31 mouse cellular contexts compared by ENCODE assay signal in genomic region chr8:20874608-20875007, GRCm38 (mm10). TPM values are rescaled to one million over a fixed set of nuclear protein-coding genes. Genes with fewer than 3 reads are reported as not detected.
DNase-seq lines count a peak whose midpoint lies in the region; ATAC-seq lines count a peak whose summit lies in the region.
"Had no signal": no experiment of that assay in that cellular context is flagged by ENCODE, and none has a peak within 500 bp of the region (broad histone marks: within the 10 kb centered on the region; RNA-seq: fewer than 3 reads in every experiment).

No protein-coding gene starts in this region.

- peak; percentile 51; the same call in 1 of the 2 replicates for ATAC-seq in limb, embryonic 13.5 days (ENCODE audit: low FRiP score, low read depth)
- no peak for ATAC-seq in hindbrain, embryonic 12.5 days (ENCODE audit: low FRiP score)
- ATAC-seq: activated CD4-positive, CD25-positive, alpha-beta regulatory T cell, adult 4 months; forebrain, embryonic 15.5 days; hindbrain, postnatal 0 days; intestine, postnatal 0 days; Patski had no signal

- H3K36me3 ChIP-seq in limb, embryonic 13.5 days, result no peaks in the 10 kb centered on the region
- no peaks in the 10 kb centered on the region for H3K36me3 ChIP-seq in limb, embryonic 10.5 days
- no peaks in the 10 kb centered on the region for H3K36me3 ChIP-seq in hindbrain, embryonic 12.5 days
- H3K36me3 ChIP-seq: embryonic facial prominence, embryonic 12.5 days; forebrain, embryonic 12.5 days; forebrain, embryonic 15.5 days; G1E; heart, embryonic 12.5 days; heart, embryonic 15.5 days; hindbrain, embryonic 10.5 days had no signal

- 0 out of 2 replicates have a peak, but pooled peaks cover 4% of the 10 kb centered on the region for H3K9me3 ChIP-seq in limb, embryonic 13.5 days
- no peaks in the 10 kb centered on the region for H3K9me3 ChIP-seq in limb, embryonic 10.5 days (replicated peaks)
- H3K9me3 ChIP-seq in hindbrain, embryonic 12.5 days (replicated peaks), result peaks cover 13% of the 10 kb centered on the region; the same call in 1 of the 2 replicates
- H3K9me3 ChIP-seq: G1E; heart, embryonic 15.5 days had no signal

- no peaks in the 10 kb centered on the region for H3K4me1 ChIP-seq in limb, embryonic 13.5 days
- H3K4me1 ChIP-seq in limb, embryonic 10.5 days, result no peaks in the 10 kb centered on the region
- H3K4me1 ChIP-seq in hindbrain, embryonic 12.5 days, result no peaks in the 10 kb centered on the region
- H3K4me1 ChIP-seq: embryonic facial prominence, embryonic 12.5 days; forebrain, embryonic 12.5 days; forebrain, embryonic 15.5 days; heart, embryonic 12.5 days; heart, embryonic 15.5 days; hindbrain, embryonic 10.5 days had no signal

- H3K4me3 ChIP-seq in limb, embryonic 13.5 days, result no peak overlapping the region
- H3K4me3 ChIP-seq in limb, embryonic 10.5 days, result no peak overlapping the region
- no peak overlapping the region for H3K4me3 ChIP-seq in hindbrain, embryonic 12.5 days
- H3K4me3 ChIP-seq: embryonic facial prominence, embryonic 12.5 days; erythroblast, embryonic 14.5 days; forebrain, embryonic 12.5 days; forebrain, embryonic 15.5 days; heart, embryonic 12.5 days; heart, embryonic 15.5 days; hindbrain, embryonic 10.5 days had no signal

- DNase-seq in embryo, embryonic 11 days, result peak; percentile 0
- DNase-seq in embryo, embryonic 10 days (ENCODE audit: low spot score), result no peak
- DNase-seq in limb, embryonic 10.5 days (ENCODE audit: low spot score), result no peak
- DNase-seq in hindlimb bud, embryonic 11.5 days (ENCODE audit: extremely low spot score, low read depth, low spot score), result peak; percentile 6
- DNase-seq in lung, adult 18-20 months, result no peak
- no peak for DNase-seq in thymus, postnatal 14 days
- DNase-seq: adrenal gland, adult 8-10 months; adrenal gland, postnatal 25 days; cerebellum, adult 11-12 months; cerebellum, adult 9-10 months; cerebellum, postnatal 25 days; gastrocnemius, postnatal 10 days; heart, postnatal 10 days; heart, postnatal 36 days had no signal

- 39% methylated on average over 6 of the region's 6 CpGs for WGBS in limb, embryonic 13.5 days
- 44% methylated on average over 6 of the region's 6 CpGs for WGBS in limb, embryonic 10.5 days
- 33% methylated on average over 6 of the region's 6 CpGs for WGBS in hindbrain, embryonic 12.5 days

- H3K4me2 ChIP-seq in limb, embryonic 13.5 days (replicated peaks), result no peak overlapping the region
- no peak overlapping the region for H3K4me2 ChIP-seq in hindbrain, embryonic 12.5 days (replicated peaks)
- H3K4me2 ChIP-seq: embryonic facial prominence, embryonic 12.5 days; forebrain, embryonic 12.5 days; forebrain, embryonic 15.5 days; heart, embryonic 12.5 days; heart, embryonic 15.5 days; hindbrain, embryonic 14.5 days had no signal

- H3K9ac ChIP-seq in limb, embryonic 13.5 days, result no peak overlapping the region
- H3K9ac ChIP-seq in hindbrain, embryonic 12.5 days, result no peak overlapping the region
- H3K9ac ChIP-seq: embryonic facial prominence, embryonic 12.5 days; forebrain, embryonic 12.5 days; forebrain, embryonic 15.5 days; heart, embryonic 12.5 days; heart, embryonic 15.5 days; hindbrain, embryonic 14.5 days had no signal

- no peaks in the 10 kb centered on the region for H3K27me3 ChIP-seq in limb, embryonic 13.5 days
- no peaks in the 10 kb centered on the region for H3K27me3 ChIP-seq in limb, embryonic 10.5 days (ENCODE audit: low read depth, poor library complexity, severe bottlenecking)
- H3K27me3 ChIP-seq in hindbrain, embryonic 12.5 days, result no peaks in the 10 kb centered on the region
- H3K27me3 ChIP-seq: embryonic facial prominence, embryonic 12.5 days; forebrain, embryonic 12.5 days; forebrain, embryonic 15.5 days; heart, embryonic 12.5 days; heart, embryonic 15.5 days; Patski had no signal

- H3K27ac ChIP-seq in limb, embryonic 13.5 days, result no peak overlapping the region
- H3K27ac ChIP-seq in limb, embryonic 10.5 days, result no peak overlapping the region
- no peak overlapping the region for H3K27ac ChIP-seq in hindbrain, embryonic 12.5 days
- H3K27ac ChIP-seq: embryonic facial prominence, embryonic 12.5 days; forebrain, embryonic 12.5 days; forebrain, embryonic 15.5 days; heart, embryonic 15.5 days; hindbrain, embryonic 10.5 days; hindbrain, embryonic 14.5 days; hindbrain, postnatal 0 days had no signal

RNA-seq across cellular contexts. Expression of gene Defb33, which starts 17.9 kb away (rescaled TPM):
- polyA plus RNA-seq in limb, embryonic 13.5 days (2015; fragmentation: Nextera tagmentation; extraction: Ambion mirVana), result not detected in 2 replicates
- not detected in 2 replicates for polyA plus RNA-seq in limb, embryonic 10.5 days (2016; fragmentation: Nextera tagmentation; extraction: Ambion mirVana)
- not detected in 2 replicates for polyA plus RNA-seq in hindbrain, embryonic 12.5 days (2016; fragmentation: Nextera tagmentation; extraction: Ambion mirVana)
- polyA plus RNA-seq: activated CD4-positive, CD25-positive, alpha-beta regulatory T cell, adult 4 months; brain, embryonic 14.5 days; embryonic facial prominence, embryonic 12.5 days; erythroblast, embryonic 14.5 days; forebrain, embryonic 12.5 days; forebrain, embryonic 15.5 days; G1E; heart, embryonic 12.5 days; heart, embryonic 15.5 days; hindbrain, embryonic 10.5 days; hindbrain, embryonic 14.5 days; hindbrain, postnatal 0 days; intestine, embryonic 14.5 days; intestine, postnatal 0 days; Patski had no signal

RNA-seq across cellular contexts. Expression of gene Gm15056, which starts 27.8 kb away (rescaled TPM):
- not detected in 2 replicates for polyA plus RNA-seq in limb, embryonic 13.5 days (2015; fragmentation: Nextera tagmentation; extraction: Ambion mirVana)
- polyA plus RNA-seq in limb, embryonic 10.5 days (2016; fragmentation: Nextera tagmentation; extraction: Ambion mirVana), result not detected in 2 replicates
- not detected in 2 replicates for polyA plus RNA-seq in hindbrain, embryonic 12.5 days (2016; fragmentation: Nextera tagmentation; extraction: Ambion mirVana)
- polyA plus RNA-seq: activated CD4-positive, CD25-positive, alpha-beta regulatory T cell, adult 4 months; brain, embryonic 14.5 days; embryonic facial prominence, embryonic 12.5 days; erythroblast, embryonic 14.5 days; forebrain, embryonic 12.5 days; forebrain, embryonic 15.5 days; G1E; heart, embryonic 12.5 days; heart, embryonic 15.5 days; hindbrain, embryonic 10.5 days; hindbrain, embryonic 14.5 days; hindbrain, postnatal 0 days; intestine, embryonic 14.5 days; intestine, postnatal 0 days; Patski had no signal

RNA-seq across cellular contexts. Expression of gene Gm6040, which starts 47.3 kb away (rescaled TPM):
- polyA plus RNA-seq in limb, embryonic 13.5 days (2015; fragmentation: Nextera tagmentation; extraction: Ambion mirVana), result not detected in 2 replicates
- not detected in 2 replicates for polyA plus RNA-seq in limb, embryonic 10.5 days (2016; fragmentation: Nextera tagmentation; extraction: Ambion mirVana)
- polyA plus RNA-seq in hindbrain, embryonic 12.5 days (2016; fragmentation: Nextera tagmentation; extraction: Ambion mirVana), result not detected in 2 replicates
- polyA plus RNA-seq: activated CD4-positive, CD25-positive, alpha-beta regulatory T cell, adult 4 months; brain, embryonic 14.5 days; embryonic facial prominence, embryonic 12.5 days; erythroblast, embryonic 14.5 days; forebrain, embryonic 12.5 days; forebrain, embryonic 15.5 days; G1E; heart, embryonic 12.5 days; heart, embryonic 15.5 days; hindbrain, embryonic 10.5 days; hindbrain, embryonic 14.5 days; hindbrain, postnatal 0 days; intestine, embryonic 14.5 days; intestine, postnatal 0 days; Patski had no signal

Comparison
In these comparisons a context has a peak if more than half of its experiments do, and no peak if none do; other contexts are left out.
1. DNase-seq: peak in embryo, embryonic 11 days (single experiment) and hindlimb bud, embryonic 11.5 days (single experiment); none in embryo, embryonic 10 days (single experiment), limb, embryonic 10.5 days (single experiment), lung, adult 18-20 months (0 of 2) and thymus, postnatal 14 days (single experiment).